In genomic region chr11:115075859-115076258, GRCm38 (mm10) we compare ENCODE assay signal across 25 mouse cellular contexts. TPM values are rescaled to one million over a fixed set of nuclear protein-coding genes. Genes with fewer than 3 reads are reported as not detected.
"Had no signal": no experiment of that assay in that cellular context is flagged by ENCODE, and none has a peak within 500 bp of the region (broad histone marks: within the 10 kb centered on the region; RNA-seq: fewer than 3 reads in every experiment).

No protein-coding gene starts in this region.

- H3K27ac ChIP-seq: limb, embryonic 10.5 days; limb, embryonic 13.5 days; macrophage; midbrain, embryonic 12.5 days; midbrain, embryonic 15.5 days; neural tube, embryonic 12.5 days; neural tube, embryonic 15.5 days had no signal

- ATAC-seq: lung, postnatal 0 days; midbrain, embryonic 15.5 days had no signal

- H3K36me3 ChIP-seq: limb, embryonic 10.5 days; limb, embryonic 13.5 days; midbrain, embryonic 12.5 days; midbrain, embryonic 15.5 days; neural tube, embryonic 12.5 days; neural tube, embryonic 15.5 days had no signal

- H3K4me2 ChIP-seq: limb, embryonic 13.5 days; lung, embryonic 14.5 days; midbrain, embryonic 12.5 days; midbrain, embryonic 15.5 days; neural tube, embryonic 12.5 days; neural tube, embryonic 15.5 days had no signal

- H3K4me3 ChIP-seq: limb, embryonic 10.5 days; limb, embryonic 13.5 days; midbrain, embryonic 12.5 days; midbrain, embryonic 15.5 days; neural tube, embryonic 12.5 days; neural tube, embryonic 15.5 days had no signal

- DNase-seq: kidney, adult 18-20 months; kidney, postnatal 14 days; kidney, postnatal 4 days; lung, embryonic 14.5 days; right cerebral cortex, adult 18-20 months; right cerebral cortex, postnatal 25 days; spleen, adult 18-20 months; thymus, adult 18-20 months; thymus, postnatal 36 days had no signal

- H3K9me3 ChIP-seq: limb, embryonic 10.5 days; limb, embryonic 13.5 days; midbrain, embryonic 12.5 days; midbrain, embryonic 15.5 days; neural tube, embryonic 12.5 days; neural tube, embryonic 15.5 days had no signal

- H3K9ac ChIP-seq: limb, embryonic 13.5 days; lung, embryonic 14.5 days; midbrain, embryonic 12.5 days; midbrain, embryonic 15.5 days; neural tube, embryonic 12.5 days; neural tube, embryonic 15.5 days had no signal

RNA-seq across cellular contexts. Expression of gene Cd300e, which starts 13.9 kb away (rescaled TPM):
- total RNA-seq: layer of hippocampus, adult 18-20 months; layer of hippocampus, postnatal 25 days; left cerebral cortex, adult 18-20 months; left cerebral cortex, postnatal 25 days had no signal
- polyA plus RNA-seq: kidney, embryonic 16.5 days; limb, embryonic 10.5 days; lung, embryonic 14.5 days; midbrain, embryonic 12.5 days; midbrain, embryonic 15.5 days; neural tube, embryonic 12.5 days; testis, adult 2 months had no signal

RNA-seq across cellular contexts. Expression of gene Rab37, which starts 15.4 kb away (rescaled TPM):
- polyA plus RNA-seq: testis, adult 2 months had no signal

RNA-seq across cellular contexts. Expression of gene Cd300ld3, which starts 27.6 kb away (rescaled TPM):
- polyA plus RNA-seq: kidney, embryonic 16.5 days; limb, embryonic 10.5 days; limb, embryonic 13.5 days; lung, embryonic 14.5 days; lung, postnatal 0 days; midbrain, embryonic 12.5 days; midbrain, embryonic 15.5 days; neural tube, embryonic 12.5 days; neural tube, embryonic 15.5 days; stomach, embryonic 16.5 days had no signal

RNA-seq across cellular contexts. Expression of gene Cd300ld5, which starts 38.3 kb away (rescaled TPM):
- polyA plus RNA-seq: kidney, embryonic 16.5 days; limb, embryonic 10.5 days; limb, embryonic 13.5 days; liver, adult 2 months; lung, embryonic 14.5 days; lung, postnatal 0 days; midbrain, embryonic 12.5 days; midbrain, embryonic 15.5 days; neural tube, embryonic 12.5 days; neural tube, embryonic 15.5 days; stomach, embryonic 16.5 days had no signal

RNA-seq across cellular contexts. Expression of gene Cd300ld4, which starts 49.0 kb away (rescaled TPM):
- total RNA-seq: left cerebral cortex, adult 18-20 months; liver, adult 2 months had no signal
- polyA plus RNA-seq: kidney, embryonic 16.5 days; limb, embryonic 10.5 days; limb, embryonic 13.5 days; liver, adult 2 months; lung, embryonic 14.5 days; lung, postnatal 0 days; midbrain, embryonic 12.5 days; midbrain, embryonic 15.5 days; neural tube, embryonic 12.5 days; neural tube, embryonic 15.5 days; stomach, embryonic 16.5 days had no signal
